Mouse (Mus musculus): ENCODE results near the gene Prex1.

DNA sequence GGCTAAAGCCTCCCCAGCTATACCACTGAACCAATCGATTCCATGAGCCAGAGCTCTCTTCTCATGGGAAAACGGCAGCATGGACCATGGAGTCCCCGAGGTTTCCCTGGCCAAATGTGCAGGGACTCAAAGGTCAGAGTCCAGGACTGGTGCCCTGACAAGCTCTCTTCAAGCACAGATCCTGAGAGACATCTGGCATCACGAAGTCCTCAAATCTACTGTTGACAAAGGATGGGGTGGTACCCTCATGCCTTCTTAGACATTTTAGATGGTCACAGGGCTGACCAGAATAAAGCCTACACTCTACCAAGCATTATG is 76.0 kb downstream of the Prex1 start:
- no peak for TF ChIP-seq CTCF (IDR thresholded peaks at IDR 0.05; ENCODE audit: control insufficient read depth, insufficient read depth, low read length)
- TF ChIP-seq POLR2A (IDR thresholded peaks at IDR 0.05; ENCODE audit: borderline replicate concordance, control insufficient read depth, low read depth, low read length), result no peak

Data from bone marrow, adult 2 months (tissue).